Comparison of ENCODE assay signal across 13 mouse cellular contexts in genomic region chr8:109361575-109362361, GRCm38 (mm10).
A peak's percentile ranks its signal among the peaks of the same experiment; 100 is the strongest.
DNase-seq lines count a peak whose midpoint lies in the region; ATAC-seq lines count a peak whose summit lies in the region.
"Had no signal": no experiment of that assay in that cellular context is flagged by ENCODE, and none has a peak within 500 bp of the region (broad histone marks: within the 10 kb centered on the region; RNA-seq: fewer than 3 reads in every experiment).

No protein-coding gene starts in this region.

- no peak for DNase-seq in neural tube, embryonic 11.5 days (ENCODE audit: low spot score)
- no peak for DNase-seq in neural tube, embryonic 10.5 days (ENCODE audit: extremely low spot score, low spot score)
- no peak for DNase-seq in hindbrain, embryonic 14.5 days (ENCODE audit: low spot score)
- DNase-seq in urinary bladder, postnatal 14 days (ENCODE audit: low spot score) = no peak
- DNase-seq in left cerebral cortex, adult 18-20 months (ENCODE audit: low spot score in 2 of 2) = no peak
- no peak for DNase-seq in left cerebral cortex, adult 9 months (ENCODE audit: low spot score in 2 of 2)
- no peak for DNase-seq in kidney, adult 9 months
- DNase-seq: heart, adult 18-20 months; kidney, adult 18-20 months had no signal

- H3K27ac ChIP-seq in neural tube, embryonic 11.5 days (ENCODE audit: low read depth, low read length) = peak overlapping the region; percentile 89
- peak overlapping the region; percentile 98 for H3K27ac ChIP-seq in hindbrain, embryonic 14.5 days
- H3K27ac ChIP-seq in midbrain, embryonic 12.5 days (replicated peaks) = peak overlapping the region; percentile 95
- H3K27ac ChIP-seq: lung, embryonic 15.5 days had no signal

- no peak overlapping the region for H3K4me2 ChIP-seq in neural tube, embryonic 11.5 days (ENCODE audit: low read depth)
- H3K4me2 ChIP-seq in hindbrain, embryonic 14.5 days (replicated peaks) = no peak overlapping the region
- H3K4me2 ChIP-seq in midbrain, embryonic 12.5 days (replicated peaks) = no peak overlapping the region

- no peaks in the 10 kb centered on the region for H3K9me3 ChIP-seq in neural tube, embryonic 11.5 days (ENCODE audit: control insufficient read depth, low read length)
- H3K9me3 ChIP-seq in hindbrain, embryonic 14.5 days (ENCODE audit: control insufficient read depth, low read length) = no peaks in the 10 kb centered on the region
- no peaks in the 10 kb centered on the region for H3K9me3 ChIP-seq in midbrain, embryonic 12.5 days
- H3K9me3 ChIP-seq: lung, embryonic 15.5 days had no signal

- H3K27me3 ChIP-seq in neural tube, embryonic 11.5 days (ENCODE audit: control insufficient read depth, insufficient read depth, low read length) = no peaks in the 10 kb centered on the region
- no peaks in the 10 kb centered on the region for H3K27me3 ChIP-seq in hindbrain, embryonic 14.5 days (ENCODE audit: control insufficient read depth, insufficient read depth, low read length)
- no peaks in the 10 kb centered on the region for H3K27me3 ChIP-seq in midbrain, embryonic 12.5 days
- H3K27me3 ChIP-seq: megakaryocyte, embryonic 14.5 days had no signal

- 73% methylated on average over 7 of the region's 7 CpGs for WGBS in neural tube, embryonic 11.5 days
- WGBS in hindbrain, embryonic 14.5 days = 76% methylated on average over 7 of the region's 7 CpGs
- 83% methylated on average over 7 of the region's 7 CpGs for WGBS in midbrain, embryonic 12.5 days

- H3K4me1 ChIP-seq in neural tube, embryonic 11.5 days (ENCODE audit: control insufficient read depth, insufficient read depth, low read length) = peaks cover 18% of the 10 kb centered on the region
- H3K4me1 ChIP-seq in hindbrain, embryonic 14.5 days (replicated peaks; ENCODE audit: control insufficient read depth, insufficient read depth, low read length) = peaks cover 35% of the 10 kb centered on the region
- peaks cover 24% of the 10 kb centered on the region for H3K4me1 ChIP-seq in midbrain, embryonic 12.5 days
- H3K4me1 ChIP-seq: megakaryocyte, embryonic 14.5 days had no signal

- ATAC-seq in neural tube, embryonic 11.5 days (ENCODE audit: insufficient read depth, low FRiP score, low TSS enrichment) = no peak
- ATAC-seq in hindbrain, embryonic 14.5 days (ENCODE audit: low FRiP score) = no peak
- no peak for ATAC-seq in midbrain, embryonic 12.5 days (ENCODE audit: low FRiP score, low read depth)

- no peak overlapping the region for H3K9ac ChIP-seq in neural tube, embryonic 11.5 days (ENCODE audit: low read length)
- no peak overlapping the region for H3K9ac ChIP-seq in hindbrain, embryonic 14.5 days
- H3K9ac ChIP-seq in midbrain, embryonic 12.5 days (replicated peaks) = no peak overlapping the region

- H3K4me3 ChIP-seq in neural tube, embryonic 11.5 days (ENCODE audit: low read depth, low read length) = no peak overlapping the region
- H3K4me3 ChIP-seq in hindbrain, embryonic 14.5 days (replicated peaks; ENCODE audit: low read length) = no peak overlapping the region
- no peak overlapping the region for H3K4me3 ChIP-seq in midbrain, embryonic 12.5 days
- H3K4me3 ChIP-seq: megakaryocyte, embryonic 14.5 days had no signal

- H3K36me3 ChIP-seq in neural tube, embryonic 11.5 days (ENCODE audit: control insufficient read depth, insufficient read depth, low read length) = no peaks in the 10 kb centered on the region
- H3K36me3 ChIP-seq in hindbrain, embryonic 14.5 days (replicated peaks; ENCODE audit: control insufficient read depth, insufficient read depth) = no peaks in the 10 kb centered on the region
- no peaks in the 10 kb centered on the region for H3K36me3 ChIP-seq in midbrain, embryonic 12.5 days
- H3K36me3 ChIP-seq: G1E; lung, embryonic 15.5 days had no signal
